Mouse (Mus musculus) heart, adult 2 months (tissue): ENCODE data around the gene Rufy2.

Experiments
- CTCF ChIP-seq: fragments of 200-600 bp; IDR thresholded peaks from 2 replicates; pipeline ENCODE4 v1.8.1; 2022; ENCODE audit warnings: antibody characterized with exemption, mild to moderate bottlenecking, moderate library complexity
- EP300 ChIP-seq: fragments of 200-500 bp; IDR thresholded peaks from 2 replicates; pipeline ENCODE4 v1.6.1; 2011; ENCODE audit warnings: low read depth, low read length, control low read depth; ENCODE audit not compliant: insufficient read depth
- POLR2A ChIP-seq: fragments of 200-500 bp; IDR thresholded peaks from 2 replicates; pipeline ENCODE4 v1.6.1; 2011; ENCODE audit warnings: mild to moderate bottlenecking, low read depth, low read length, control low read depth; ENCODE audit not compliant: insufficient read depth

- TF ChIP-seq CTCF (no peak), EP300 (no peak), POLR2A (no peak)
Measured at GRCm38 (mm10) chr10:63039867-63040628, 60.0 kb downstream of the Rufy2 start.
